Mouse (Mus musculus): Measurements from ENCODE around the gene Galnt2. TPM values are rescaled to one million over a fixed set of nuclear protein-coding genes. Genes with fewer than 3 reads are reported as not detected.

The Galnt2 gene
- polyA plus RNA-seq, 1 experiment from 2014 or later, result 54.3 TPM

GRCm38 (mm10) chr8:124200400-124200799 is 30.8 kb upstream of the Galnt2 start:
- peak; percentile 58 for ATAC-seq
- Histone ChIP-seq H3K9ac (replicated peaks; ENCODE audit: low read depth) (no peak overlapping the region), H3K4me3 (ENCODE audit: low read depth, low read length) (no peak overlapping the region), H3K36me3 (ENCODE audit: insufficient read depth, low read length) (no peaks in the 10 kb centered on the region), H3K4me1 (ENCODE audit: insufficient read depth, low read depth, low read length) (peaks cover 15% of the 10 kb centered on the region; the same call in 1 of the 2 replicates), H3K9me3 (ENCODE audit: low read length) (no peaks in the 10 kb centered on the region), H3K27me3 (replicated peaks; ENCODE audit: insufficient read depth, low read length) (no peaks in the 10 kb centered on the region), H3K4me2 (replicated peaks; ENCODE audit: low read depth, low read length) (no peak overlapping the region), H3K27ac (ENCODE audit: low read length) (peak overlapping the region; percentile 72)
- WGBS, result 27% methylated on average over 7 of the region's 7 CpGs
- DNase-seq (ENCODE audit: low spot score), result peak; percentile 92
- TF ChIP-seq CTCF (IDR thresholded peaks at IDR 0.05) (no peak), EP300 (IDR thresholded peaks at IDR 0.05) (peak; percentile 75)

- DNase-seq (ENCODE audit: low spot score), result peak; percentile 86
- peaks cover 12% of the 10 kb centered on the region; the same call in 1 of the 2 replicates for H3K4me1 ChIP-seq (ENCODE audit: insufficient read depth, low read depth, low read length)
- H3K4me2 ChIP-seq (replicated peaks; ENCODE audit: low read depth, low read length), result no peak overlapping the region
- H3K36me3 ChIP-seq (ENCODE audit: insufficient read depth, low read length), result no peaks in the 10 kb centered on the region
- no peak overlapping the region for H3K4me3 ChIP-seq (ENCODE audit: low read depth, low read length)
- H3K27ac ChIP-seq (ENCODE audit: low read length), result peak overlapping the region; percentile 72; the same call in 1 of the 2 replicates
- no peaks in the 10 kb centered on the region for H3K9me3 ChIP-seq (ENCODE audit: low read length)
- WGBS, result 40% methylated on average over 8 of the region's 8 CpGs
- peak; percentile 79 for ATAC-seq
- no peaks in the 10 kb centered on the region for H3K27me3 ChIP-seq (replicated peaks; ENCODE audit: insufficient read depth, low read length)
- H3K9ac ChIP-seq (replicated peaks; ENCODE audit: low read depth), result no peak overlapping the region
- TF ChIP-seq EP300 (IDR thresholded peaks at IDR 0.05) (peak; percentile 73), CTCF (IDR thresholded peaks at IDR 0.05) (no peak)
These were observed 29.5 kb upstream of the Galnt2 start for GRCm38 (mm10) chr8:124201706-124202105.

- WGBS, result 50% methylated on average over 5 of the region's 5 CpGs
- DNase-seq (ENCODE audit: low spot score) (no peak), ATAC-seq (no peak)
- no peak overlapping the region for H3K4me2 ChIP-seq (replicated peaks; ENCODE audit: low read depth, low read length)
- peaks cover 9% of the 10 kb centered on the region; the same call in 1 of the 2 replicates for H3K4me1 ChIP-seq (ENCODE audit: insufficient read depth, low read depth, low read length)
- H3K27me3 ChIP-seq (replicated peaks; ENCODE audit: insufficient read depth, low read length), result no peaks in the 10 kb centered on the region
- no peaks in the 10 kb centered on the region for H3K9me3 ChIP-seq (ENCODE audit: low read length)
- H3K36me3 ChIP-seq (ENCODE audit: insufficient read depth, low read length), result no peaks in the 10 kb centered on the region
- no peak overlapping the region for H3K9ac ChIP-seq (replicated peaks; ENCODE audit: low read depth)
- H3K4me3 ChIP-seq (ENCODE audit: low read depth, low read length), result no peak overlapping the region
- peak overlapping the region; percentile 20; the same call in 1 of the 2 replicates for H3K27ac ChIP-seq (ENCODE audit: low read length)
- TF ChIP-seq CTCF (IDR thresholded peaks at IDR 0.05) (no peak), EP300 (IDR thresholded peaks at IDR 0.05) (no peak)
These were observed 28.3 kb upstream of the Galnt2 start for GRCm38 (mm10) chr8:124202895-124203294.

GRCm38 (mm10) chr8:124204001-124204601 is 27.1 kb upstream of the Galnt2 start:
- H3K4me3 ChIP-seq (ENCODE audit: low read depth, low read length), result no peak overlapping the region
- no peaks in the 10 kb centered on the region for H3K9me3 ChIP-seq (ENCODE audit: low read length)
- no peaks in the 10 kb centered on the region for H3K36me3 ChIP-seq (ENCODE audit: insufficient read depth, low read length)
- DNase-seq (ENCODE audit: low spot score), result no peak
- ATAC-seq, result no peak
- H3K27ac ChIP-seq (ENCODE audit: low read length), result no peak overlapping the region
- no peaks in the 10 kb centered on the region for H3K27me3 ChIP-seq (replicated peaks; ENCODE audit: insufficient read depth, low read length)
- WGBS, result 83% methylated on average over 13 of the region's 13 CpGs
- TF ChIP-seq EP300 (IDR thresholded peaks at IDR 0.05) (no peak), CTCF (IDR thresholded peaks at IDR 0.05) (no peak)
- H3K4me2 ChIP-seq (replicated peaks; ENCODE audit: low read depth, low read length), result no peak overlapping the region
- H3K4me1 ChIP-seq (ENCODE audit: insufficient read depth, low read depth, low read length), result peaks cover 9% of the 10 kb centered on the region; the same call in 1 of the 2 replicates
- H3K9ac ChIP-seq (replicated peaks; ENCODE audit: low read depth), result no peak overlapping the region

- Histone ChIP-seq H3K36me3 (ENCODE audit: insufficient read depth, low read length) (no peaks in the 10 kb centered on the region), H3K27ac (ENCODE audit: low read length) (no peak overlapping the region), H3K4me2 (replicated peaks; ENCODE audit: low read depth, low read length) (no peak overlapping the region), H3K4me3 (ENCODE audit: low read depth, low read length) (no peak overlapping the region), H3K9me3 (ENCODE audit: low read length) (no peaks in the 10 kb centered on the region), H3K9ac (replicated peaks; ENCODE audit: low read depth) (no peak overlapping the region), H3K4me1 (ENCODE audit: insufficient read depth, low read depth, low read length) (peaks cover 3% of the 10 kb centered on the region; the same call in 1 of the 2 replicates), H3K27me3 (replicated peaks; ENCODE audit: insufficient read depth, low read length) (no peaks in the 10 kb centered on the region)
- no peak for DNase-seq (ENCODE audit: low spot score)
- TF ChIP-seq CTCF (IDR thresholded peaks at IDR 0.05) (no peak), EP300 (IDR thresholded peaks at IDR 0.05) (no peak)
- WGBS, result 63% methylated on average over 2 of the region's 2 CpGs
- ATAC-seq, result no peak; the same call in 1 of the 2 replicates
These were observed 19.0 kb upstream of the Galnt2 start for GRCm38 (mm10) chr8:124212148-124212547.

GRCm38 (mm10) chr8:124216951-124217350 is 14.2 kb upstream of the Galnt2 start:
- ATAC-seq (no peak), DNase-seq (ENCODE audit: low spot score) (no peak)
- H3K36me3 ChIP-seq (ENCODE audit: insufficient read depth, low read length), result no peaks in the 10 kb centered on the region
- H3K4me1 ChIP-seq (ENCODE audit: insufficient read depth, low read depth, low read length), result peaks cover 3% of the 10 kb centered on the region; the same call in 1 of the 2 replicates
- TF ChIP-seq EP300 (IDR thresholded peaks at IDR 0.05) (no peak), CTCF (IDR thresholded peaks at IDR 0.05) (no peak)
- no peak overlapping the region for H3K4me3 ChIP-seq (ENCODE audit: low read depth, low read length)
- no peak overlapping the region for H3K4me2 ChIP-seq (replicated peaks; ENCODE audit: low read depth, low read length)
- no peak overlapping the region for H3K9ac ChIP-seq (replicated peaks; ENCODE audit: low read depth)
- no peaks in the 10 kb centered on the region for H3K27me3 ChIP-seq (replicated peaks; ENCODE audit: insufficient read depth, low read length)
- H3K9me3 ChIP-seq (ENCODE audit: low read length), result no peaks in the 10 kb centered on the region
- H3K27ac ChIP-seq (ENCODE audit: low read length), result no peak overlapping the region
